Mouse (Mus musculus) heart, adult 2 months (tissue): ENCODE results near the gene Mthfsd. TPM values are rescaled to one million over a fixed set of nuclear protein-coding genes. Genes with fewer than 3 reads are reported as not detected.

ENCODE experiments used
- DNase-seq, 2 experiments: peaks; one replicate each; pipeline ENCODE4 v3.0.0; 2021
- H3K27ac ChIP-seq: fragments of 200-600 bp; 2 replicates; pipeline ENCODE4 v1.8.1; 2022
- H3K27me3 ChIP-seq: fragments of 200-500 bp; 2 replicates; pipeline ENCODE4 v1.6.1; 2012; ENCODE audit warnings: mild to moderate bottlenecking, low read length, inconsistent platforms, mixed read lengths; ENCODE audit not compliant: control insufficient read depth, insufficient read depth
- H3K36me3 ChIP-seq: fragments of 200-500 bp; 2 replicates; pipeline ENCODE4 v1.6.1; 2012; ENCODE audit warnings: low read length, inconsistent platforms; ENCODE audit not compliant: control insufficient read depth, insufficient read depth
- H3K4me1 ChIP-seq: fragments of 200-500 bp; 2 replicates; pipeline ENCODE4 v1.6.1; 2011; ENCODE audit warnings: low read length; ENCODE audit not compliant: control insufficient read depth, insufficient read depth
- H3K4me3 ChIP-seq: fragments of 200-600 bp; 2 replicates; pipeline ENCODE4 v1.8.1; 2022
- H3K79me2 ChIP-seq: fragments of 200-500 bp; replicated peaks from 2 replicates; pipeline ENCODE4 v1.6.1; 2012; ENCODE audit warnings: mild to moderate bottlenecking, inconsistent platforms, low read length, moderate library complexity, mixed read lengths; ENCODE audit not compliant: control insufficient read depth, insufficient read depth
- H3K9ac ChIP-seq: fragments of 200-500 bp; 2 replicates; pipeline ENCODE4 v1.6.1; 2012; ENCODE audit warnings: low read depth, mild to moderate bottlenecking, control low read depth, inconsistent platforms, low read length, mixed read lengths
- CTCF ChIP-seq: fragments of 200-600 bp; IDR thresholded peaks from 2 replicates; pipeline ENCODE4 v1.8.1; 2022; ENCODE audit warnings: antibody characterized with exemption, mild to moderate bottlenecking, moderate library complexity
- EP300 ChIP-seq: fragments of 200-500 bp; IDR thresholded peaks from 2 replicates; pipeline ENCODE4 v1.6.1; 2011; ENCODE audit warnings: low read depth, low read length, control low read depth; ENCODE audit not compliant: insufficient read depth
- POLR2A ChIP-seq: fragments of 200-500 bp; IDR thresholded peaks from 2 replicates; pipeline ENCODE4 v1.6.1; 2011; ENCODE audit warnings: mild to moderate bottlenecking, low read depth, low read length, control low read depth; ENCODE audit not compliant: insufficient read depth
- WGBS: fragments of 180-500 bp; shearing (Covaris S2); methylation state at CpG from one replicate; pipeline ENCODE4 v1.1.7; 2018; 5-methylcytosine and 5-hydroxymethylcytosine counted together
- intact Hi-C: fragments of 180-260 bp; cut with DNase I; formaldehyde crosslinking; loops from one replicate; pipeline ENCODE4 v1.15.1; 2025
- polyA plus RNA-seq: library from polyadenylated mRNA; depleted of rRNA; stranded (reverse); fragments of >200 nt; gene quantifications from 2 replicates; pipeline ENCODE4 v1.2.3, GENCODE M21; 2012
- total RNA-seq, 2 experiments: library from RNA; stranded (reverse); gene quantifications; 2 replicates each; pipeline ENCODE4 v1.2.3; 2021

Mthfsd gene
- total and polyA plus RNA-seq, 3 experiments = 12.8 to 26.4 (median 13.5) TPM

GRCm38 (mm10) chr8:121128531-121129264, 20.5 kb upstream of the Mthfsd start:
- intact Hi-C loops = loop anchor here (5.0 kb wide), 1 partner anchor 44 kb away; no protein-coding TSS in a partner anchor
- Histone ChIP-seq H3K4me3 (no peak overlapping the region), H3K9ac (no peak overlapping the region), H3K79me2 (no peaks in the 10 kb centered on the region), H3K4me1 (no peaks in the 10 kb centered on the region), H3K36me3 (no peaks in the 10 kb centered on the region), H3K27ac (no peak overlapping the region), H3K27me3 (peaks cover 13% of the 10 kb centered on the region)
- TF ChIP-seq EP300 (no peak), POLR2A (no peak), CTCF (no peak)
- 19% methylated on average over 55 of the region's 55 CpGs for WGBS
- DNase-seq = no peak

- H3K36me3 ChIP-seq = no peaks in the 10 kb centered on the region
- TF ChIP-seq POLR2A (no peak), EP300 (no peak)
- no peak within 1 kb of the TSS for H3K4me3 ChIP-seq
- H3K79me2 ChIP-seq = no peaks in the 10 kb centered on the region
- H3K4me1 ChIP-seq = no peaks in the 10 kb centered on the region
- intact Hi-C loops = loop anchor here (5.0 kb wide), 1 partner anchor 44 kb away; no protein-coding TSS in a partner anchor
- no peak for DNase-seq
- WGBS = 27% methylated on average over 43 of the region's 43 CpGs
- no peak within 1 kb of the TSS for H3K27ac ChIP-seq
- peaks cover 13% of the 10 kb centered on the region for H3K27me3 ChIP-seq
- no peak within 1 kb of the TSS for H3K9ac ChIP-seq
These were observed 19.7 kb upstream of the Mthfsd start, which contains the start of gene Foxl1 for GRCm38 (mm10) chr8:121127756-121128375. Gene Foxl1, plus strand, starts transcription at chr8:121127940.

- Histone ChIP-seq H3K9ac (no peak overlapping the region), H3K4me1 (no peaks in the 10 kb centered on the region)
These were observed 19.1 kb upstream of the Mthfsd start for GRCm38 (mm10) chr8:121127291-121127701.

GRCm38 (mm10) chr8:121126694-121127093, 18.5 kb upstream of the Mthfsd start:
- Histone ChIP-seq H3K4me1 (no peaks in the 10 kb centered on the region), H3K36me3 (no peaks in the 10 kb centered on the region), H3K27ac (no peak overlapping the region), H3K4me3 (no peak overlapping the region), H3K27me3 (peaks cover 13% of the 10 kb centered on the region), H3K9ac (no peak overlapping the region), H3K79me2 (no peaks in the 10 kb centered on the region)
- TF ChIP-seq EP300 (no peak), POLR2A (no peak)
- intact Hi-C loops = loop anchor here (5.0 kb wide), 1 partner anchor 46 kb away; no protein-coding TSS in a partner anchor
- WGBS = 59% methylated on average over 6 of the region's 6 CpGs
- DNase-seq = no peak

More at GRCm38 (mm10) chr8:121127291-121127701, 19.1 kb upstream of the Mthfsd start:
- Histone ChIP-seq H3K27me3 (peaks cover 13% of the 10 kb centered on the region), H3K27ac (no peak overlapping the region), H3K36me3 (no peaks in the 10 kb centered on the region), H3K79me2 (no peaks in the 10 kb centered on the region), H3K4me3 (no peak overlapping the region)
- intact Hi-C loops = loop anchor here (5.0 kb wide), 1 partner anchor 45 kb away; no protein-coding TSS in a partner anchor
- DNase-seq = no peak
- no peak for TF ChIP-seq POLR2A
- TF ChIP-seq CTCF = no peak
- no peak for TF ChIP-seq EP300
- whole genome bisulfite sequencing = 50% methylated on average over 11 of the region's 11 CpGs

- H3K36me3 ChIP-seq = no peaks in the 10 kb centered on the region
- WGBS = 46% methylated on average over 6 of the region's 6 CpGs
- H3K79me2 ChIP-seq = no peaks in the 10 kb centered on the region
- H3K9ac ChIP-seq = no peak overlapping the region
- H3K4me1 ChIP-seq = no peaks in the 10 kb centered on the region
- DNase-seq = no peak
- H3K4me3 ChIP-seq = no peak overlapping the region
- TF ChIP-seq EP300 (no peak), CTCF (no peak), POLR2A (no peak)
- H3K27ac ChIP-seq = no peak overlapping the region
- intact Hi-C loops = loop anchor here (5.0 kb wide), 1 partner anchor 46 kb away; no protein-coding TSS in a partner anchor
- peaks cover 13% of the 10 kb centered on the region for H3K27me3 ChIP-seq
These were observed 18.0 kb upstream of the Mthfsd start for GRCm38 (mm10) chr8:121126191-121126590.

- intact Hi-C loops = loop anchor here (5.0 kb wide), 1 partner anchor 47 kb away; no protein-coding TSS in a partner anchor
- Histone ChIP-seq H3K4me1 (no peaks in the 10 kb centered on the region), H3K27ac (peak overlapping the region; percentile 71), H3K36me3 (no peaks in the 10 kb centered on the region), H3K4me3 (peak overlapping the region; percentile 48), H3K27me3 (peaks cover 13% of the 10 kb centered on the region), H3K9ac (peak overlapping the region; percentile 67), H3K79me2 (no peaks in the 10 kb centered on the region)
- TF ChIP-seq POLR2A = peak; percentile 83
- TF ChIP-seq CTCF = peak; percentile 67
- no peak for TF ChIP-seq EP300
- peak; percentile 88 to 89 for DNase-seq
- WGBS = 1% methylated on average over 35 of the region's 36 CpGs
These were observed 17.2 kb upstream of the Mthfsd start for GRCm38 (mm10) chr8:121125311-121125876.
